Comparison of ENCODE assay signal across 14 mouse cellular contexts in the genomic region with DNA sequence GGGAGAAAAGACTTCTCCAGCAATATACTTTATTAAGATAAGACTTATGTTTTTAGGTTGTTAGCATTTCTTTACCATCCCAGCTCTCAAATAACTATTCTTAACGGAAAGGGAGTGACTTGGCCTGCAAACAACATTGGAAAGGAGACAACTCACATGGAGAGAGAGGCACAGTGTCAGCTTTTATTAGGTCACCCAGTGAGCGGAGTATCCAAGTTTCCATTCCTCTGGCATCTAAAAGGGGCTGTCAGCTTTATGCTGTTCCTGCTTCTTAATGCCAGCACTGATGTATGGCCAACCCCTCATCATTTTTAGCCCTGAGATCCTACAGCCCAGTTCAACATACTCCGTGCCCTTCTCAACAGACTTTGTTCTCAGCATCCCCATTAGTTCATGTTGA.
DNase-seq lines count a peak whose midpoint lies in the region; ATAC-seq and TF ChIP-seq lines count a peak whose summit lies in the region.
"Had no signal": no experiment of that assay in that cellular context is flagged by ENCODE, and none has a peak within 500 bp of the region (broad histone marks: within the 10 kb centered on the region; RNA-seq: fewer than 3 reads in every experiment).

No protein-coding gene starts in this region.

- no peak for TF ChIP-seq POLR2A in brain, embryonic 14.5 days (IDR thresholded peaks at IDR 0.05; ENCODE audit: borderline replicate concordance, extremely low read depth, insufficient read depth, insufficient read length, poor library complexity, severe bottlenecking)

- no peak overlapping the region for H3K9ac ChIP-seq in embryonic facial prominence, embryonic 14.5 days (ENCODE audit: low read depth, low read length)
- H3K9ac ChIP-seq: limb, embryonic 15.5 days; midbrain, embryonic 12.5 days had no signal

- H3K4me3 ChIP-seq in embryonic facial prominence, embryonic 14.5 days (ENCODE audit: low read depth, low read length), result no peak overlapping the region
- H3K4me3 ChIP-seq in embryonic facial prominence, embryonic 10.5 days, result no peak overlapping the region
- H3K4me3 ChIP-seq in left cerebral cortex, adult 2 months, result no peak overlapping the region
- H3K4me3 ChIP-seq: limb, embryonic 15.5 days; midbrain, embryonic 12.5 days had no signal

- no peak overlapping the region for H3K4me2 ChIP-seq in embryonic facial prominence, embryonic 14.5 days (ENCODE audit: low read depth, low read length)
- H3K4me2 ChIP-seq: limb, embryonic 15.5 days; midbrain, embryonic 12.5 days had no signal

- H3K27ac ChIP-seq in embryonic facial prominence, embryonic 14.5 days (replicated peaks; ENCODE audit: low read depth, low read length), result no peak overlapping the region
- no peak overlapping the region for H3K27ac ChIP-seq in embryonic facial prominence, embryonic 10.5 days (replicated peaks)
- H3K27ac ChIP-seq in left cerebral cortex, adult 2 months, result no peak overlapping the region
- H3K27ac ChIP-seq: kidney, postnatal 0 days; limb, embryonic 15.5 days; macrophage; midbrain, embryonic 12.5 days had no signal

- peak; percentile 17 for DNase-seq in embryonic facial prominence, embryonic 14.5 days (ENCODE audit: low spot score)
- no peak for DNase-seq in embryonic facial prominence, embryonic 10.5 days (ENCODE audit: low spot score)
- DNase-seq in left cerebral cortex, postnatal 4 days, result peak; percentile 56
- DNase-seq in left cerebral cortex, adult 2 months (ENCODE audit: extremely low spot score in 1 of 2, low spot score in 2 of 2), result no peak
- DNase-seq in brain, embryonic 14.5 days (ENCODE audit: low read depth), result peak; percentile 31
- peak; percentile 90 to 91 for DNase-seq in cerebellum, postnatal 10 days
- DNase-seq in frontal cortex, adult 2 months (ENCODE audit: extremely low spot score in 1 of 2, low spot score in 1 of 2), result no peak
- no peak for DNase-seq in embryo, embryonic 11 days
- DNase-seq: adrenal gland, postnatal 10 days; thymus, postnatal 36 days had no signal

- no peaks in the 10 kb centered on the region for H3K4me1 ChIP-seq in embryonic facial prominence, embryonic 14.5 days (ENCODE audit: control insufficient read depth, insufficient read depth, low read length)
- H3K4me1 ChIP-seq in embryonic facial prominence, embryonic 10.5 days, result no peaks in the 10 kb centered on the region
- H3K4me1 ChIP-seq: limb, embryonic 15.5 days; midbrain, embryonic 12.5 days had no signal

- no peaks in the 10 kb centered on the region for H3K36me3 ChIP-seq in embryonic facial prominence, embryonic 14.5 days (ENCODE audit: control insufficient read depth, insufficient read depth, low read length)
- no peaks in the 10 kb centered on the region for H3K36me3 ChIP-seq in embryonic facial prominence, embryonic 10.5 days (replicated peaks)
- H3K36me3 ChIP-seq: limb, embryonic 15.5 days; midbrain, embryonic 12.5 days had no signal

- WGBS in embryonic facial prominence, embryonic 14.5 days, result 77% methylated on average over 3 of the region's 3 CpGs
- WGBS in embryonic facial prominence, embryonic 10.5 days, result 77% methylated on average over 3 of the region's 3 CpGs

- H3K27me3 ChIP-seq in embryonic facial prominence, embryonic 14.5 days (replicated peaks; ENCODE audit: control insufficient read depth, insufficient read depth, low read length), result no peaks in the 10 kb centered on the region
- H3K27me3 ChIP-seq in embryonic facial prominence, embryonic 10.5 days (replicated peaks; ENCODE audit: low read depth, poor library complexity, severe bottlenecking), result no peaks in the 10 kb centered on the region
- H3K27me3 ChIP-seq: limb, embryonic 15.5 days; midbrain, embryonic 12.5 days had no signal

- intact Hi-C loops in left cerebral cortex, postnatal 4 days (cut with DNase I), result no loop called here
- intact Hi-C loops in left cerebral cortex, adult 2 months (cut with DNase I), result no loop called here

- no peak for ATAC-seq in embryonic facial prominence, embryonic 14.5 days (ENCODE audit: low read depth)

- H3K9me3 ChIP-seq in embryonic facial prominence, embryonic 14.5 days (ENCODE audit: control insufficient read depth, low read length), result no peaks in the 10 kb centered on the region
- H3K9me3 ChIP-seq in embryonic facial prominence, embryonic 10.5 days, result no peaks in the 10 kb centered on the region
- H3K9me3 ChIP-seq: limb, embryonic 15.5 days; midbrain, embryonic 12.5 days had no signal

- no peak for TF ChIP-seq CTCF in left cerebral cortex, adult 2 months (IDR thresholded peaks at IDR 0.05)
- no peak for TF ChIP-seq CTCF in brain, embryonic 14.5 days (IDR thresholded peaks at IDR 0.05; ENCODE audit: borderline replicate concordance, extremely low read depth, insufficient read depth, insufficient read length)

Comparison
In these comparisons a context has a peak if more than half of its experiments do, and no peak if none do; other contexts are left out.
1. DNase-seq: peak in embryonic facial prominence, embryonic 14.5 days (single experiment), left cerebral cortex, postnatal 4 days (single experiment), brain, embryonic 14.5 days (single experiment) and cerebellum, postnatal 10 days (2 of 2); none in embryonic facial prominence, embryonic 10.5 days (single experiment), left cerebral cortex, adult 2 months (0 of 2), frontal cortex, adult 2 months (0 of 2) and embryo, embryonic 11 days (single experiment).